Mouse (Mus musculus) stomach, postnatal 0 days (tissue): ENCODE data around the gene Mgmt. TPM values are rescaled to one million over a fixed set of nuclear protein-coding genes. Genes with fewer than 3 reads are reported as not detected.

Experiments
- ATAC-seq: fragments of 200-750 bp; cut with Nextera tagmentation; 2 replicates; pipeline ENCODE4 v1.8.0; 2017; ENCODE audit not compliant: low FRiP score, low TSS enrichment
- DNase-seq: peaks from one replicate; pipeline ENCODE4 v3.0.0-alpha.2; 2016; ENCODE audit warnings: low spot score
- H3K27ac ChIP-seq: fragments of 300-500 bp; sonication (generic); replicated peaks from 2 replicates; pipeline ENCODE4 v1.5.1; 2014; ENCODE audit warnings: mild to moderate bottlenecking, control low read depth
- H3K27me3 ChIP-seq: fragments of 300-500 bp; sonication (generic); 2 replicates; pipeline ENCODE4 v1.6.1; 2014; ENCODE audit warnings: low read length; ENCODE audit not compliant: control insufficient read depth, insufficient read depth
- H3K36me3 ChIP-seq: fragments of 300-500 bp; sonication (generic); 2 replicates; pipeline ENCODE4 v1.6.1; 2014; ENCODE audit warnings: low read length, mixed read lengths; ENCODE audit not compliant: control insufficient read depth, insufficient read depth
- H3K4me1 ChIP-seq: fragments of 300-500 bp; sonication (generic); replicated peaks from 2 replicates; pipeline ENCODE4 v1.6.1; 2014; ENCODE audit warnings: antibody characterized with exemption; ENCODE audit not compliant: control insufficient read depth, insufficient read depth
- H3K4me2 ChIP-seq: fragments of 300-500 bp; sonication (generic); replicated peaks from 2 replicates; pipeline ENCODE4 v1.6.1; 2014; ENCODE audit warnings: low read depth, mild to moderate bottlenecking, control low read depth, moderate library complexity
- H3K4me3 ChIP-seq: fragments of 300-500 bp; sonication (generic); 2 replicates; pipeline ENCODE4 v1.5.1; 2014; ENCODE audit warnings: low read depth, low read length, control low read depth
- H3K9ac ChIP-seq: fragments of 300-500 bp; sonication (generic); 2 replicates; pipeline ENCODE4 v1.6.1; 2014; ENCODE audit warnings: mild to moderate bottlenecking, low read length, control low read depth, mixed read lengths
- H3K9me3 ChIP-seq: fragments of 300-500 bp; sonication (generic); 2 replicates; pipeline ENCODE4 v1.6.1; 2016; ENCODE audit warnings: low read length; ENCODE audit not compliant: control insufficient read depth
- CTCF ChIP-seq: IDR thresholded peaks from 2 replicates; pipeline ENCODE4 v1.5.1; 2016; ENCODE audit warnings: antibody characterized with exemption, low read depth, mild to moderate bottlenecking, moderate library complexity
- EP300 ChIP-seq: optimal IDR thresholded peaks from 2 replicates; pipeline ENCODE3; 2016; ENCODE audit warnings: antibody characterized with exemption
- WGBS: fragments of 180-500 bp; shearing (Covaris S2); extraction: QIAGEN DNeasy Blood & Tissue Kit; methylation state at CpG from one replicate; pipeline ENCODE4 v1.1.7; 2014; 5-methylcytosine and 5-hydroxymethylcytosine counted together
- polyA plus RNA-seq: library from polyadenylated mRNA; unstranded; fragments of >200 nt; fragmentation: Nextera tagmentation; extraction: Ambion mirVana; gene quantifications from 2 replicates; pipeline ENCODE4 v1.2.1, GENCODE M21; 2015

Mgmt gene
- polyA plus RNA-seq, result 5.5 TPM in 2 replicates

DNA sequence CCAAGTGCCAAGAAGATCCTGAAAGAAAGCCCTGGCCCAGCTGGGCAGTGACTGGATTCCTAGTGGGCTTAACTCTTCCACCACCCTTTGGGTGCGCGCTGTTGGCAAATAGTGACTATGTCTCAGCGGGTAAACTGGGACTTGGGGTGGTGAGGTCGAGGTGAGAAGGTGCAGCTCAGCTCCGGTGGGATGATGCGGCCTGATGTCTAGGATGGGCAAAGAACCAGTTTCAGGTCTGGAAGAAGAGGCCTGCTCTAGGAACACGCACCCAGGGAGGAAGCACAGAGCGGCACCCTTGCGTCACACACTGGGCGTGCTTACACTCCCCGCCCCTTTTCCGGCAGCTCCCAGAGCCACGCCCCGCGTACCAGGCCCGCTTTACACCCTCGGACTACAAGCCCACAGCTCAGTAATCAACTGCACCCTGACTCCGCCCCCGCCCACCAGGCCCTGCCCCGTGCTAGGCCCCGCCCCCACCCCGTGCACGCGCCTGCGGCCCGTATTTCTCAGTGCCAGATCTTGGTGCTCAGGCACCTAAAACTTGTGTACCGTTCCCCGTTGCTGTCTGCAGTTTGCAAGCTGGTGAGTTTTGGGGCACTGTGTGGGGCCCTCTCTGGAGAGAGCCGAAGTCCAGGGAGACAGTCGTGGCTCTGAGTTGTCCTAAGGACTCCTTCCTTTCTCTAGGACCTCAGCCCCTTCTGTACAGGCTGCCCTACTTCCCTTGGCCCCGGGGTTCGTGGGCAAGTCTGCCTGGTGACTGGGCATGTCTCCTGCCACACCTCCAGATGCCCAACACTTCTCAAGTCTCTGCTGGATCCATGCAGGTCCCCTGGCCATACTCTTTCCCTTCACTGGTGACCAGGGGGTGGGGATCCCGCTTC lies at the start of gene Mgmt:
Gene Mgmt, plus strand, starts transcription at position 509 of the 881 bp plus-strand sequence.
- H3K27ac ChIP-seq, result peak within 1 kb of the TSS; percentile 76
- TF ChIP-seq CTCF (no peak), EP300 (no peak)
- WGBS, result 9% methylated on average over 30 of the region's 33 CpGs

DNA sequence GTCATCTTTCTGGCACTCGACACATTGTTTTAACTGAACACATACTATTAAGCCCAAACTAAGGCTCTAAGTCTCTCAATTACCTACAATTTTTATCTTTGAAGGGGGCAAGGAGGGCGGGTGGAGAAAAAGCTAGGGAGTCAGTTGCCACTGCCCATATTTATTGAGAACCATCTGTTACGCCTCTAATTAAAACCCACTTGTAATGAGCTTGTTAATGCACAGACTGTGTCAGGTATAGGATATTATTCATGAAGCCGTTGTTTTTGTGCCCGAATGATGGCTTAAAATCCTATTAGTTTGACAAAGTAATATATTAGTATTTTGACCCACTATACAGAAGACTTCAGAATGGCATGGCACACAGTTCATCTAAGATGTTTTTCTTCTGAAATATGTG lies 49.6 kb upstream of the Mgmt start:
- Histone ChIP-seq H3K9ac (no peak overlapping the region), H3K36me3 (no peaks in the 10 kb centered on the region), H3K4me1 (no peaks in the 10 kb centered on the region), H3K4me2 (no peak overlapping the region), H3K4me3 (no peak overlapping the region), H3K27me3 (no peaks in the 10 kb centered on the region), H3K9me3 (no peaks in the 10 kb centered on the region), H3K27ac (no peak overlapping the region)
- ATAC-seq, result no peak
- DNase-seq, result no peak
- 75% methylated on average over 5 of the region's 5 CpGs for WGBS
- TF ChIP-seq EP300, result no peak
- TF ChIP-seq CTCF, result no peak

More for the DNA sequence above, at the start of gene Mgmt:
- Histone ChIP-seq H3K9me3 (no peaks in the 10 kb centered on the region), H3K9ac (peak within 1 kb of the TSS; percentile 61), H3K36me3 (no peaks in the 10 kb centered on the region), H3K27me3 (no peaks in the 10 kb centered on the region), H3K4me3 (peak within 1 kb of the TSS; percentile 32), H3K4me2 (peak within 1 kb of the TSS; percentile 61), H3K4me1 (no peaks in the 10 kb centered on the region)
- ATAC-seq (peak; percentile 100), DNase-seq (peak; percentile 97)

DNA sequence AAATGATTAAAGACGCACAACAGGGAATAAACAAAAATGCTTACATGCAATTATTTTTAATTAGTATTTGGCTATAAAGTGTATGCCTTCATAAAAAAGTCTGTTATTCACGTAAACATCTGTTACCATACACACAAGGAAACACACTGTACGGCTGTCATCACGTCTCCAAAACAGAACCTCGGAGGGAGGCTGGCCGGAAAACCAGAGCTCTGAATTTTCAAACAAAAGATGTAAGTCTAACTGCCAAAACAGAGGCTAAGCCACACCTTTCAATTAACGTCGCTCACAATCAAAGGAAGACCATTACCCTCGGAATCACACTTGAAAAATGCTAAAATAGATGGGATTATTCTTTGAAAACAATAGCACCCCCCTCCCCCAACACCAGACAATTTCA lies 49.1 kb upstream of the Mgmt start:
- Histone ChIP-seq H3K27ac (no peak overlapping the region), H3K4me3 (no peak overlapping the region), H3K27me3 (no peaks in the 10 kb centered on the region), H3K36me3 (no peaks in the 10 kb centered on the region), H3K4me2 (no peak overlapping the region), H3K9me3 (no peaks in the 10 kb centered on the region), H3K4me1 (no peaks in the 10 kb centered on the region), H3K9ac (no peak overlapping the region)
- 40% methylated on average over 9 of the region's 9 CpGs for WGBS
- no peak for TF ChIP-seq EP300
- no peak for TF ChIP-seq CTCF
- ATAC-seq, result no peak
- DNase-seq, result no peak

DNA sequence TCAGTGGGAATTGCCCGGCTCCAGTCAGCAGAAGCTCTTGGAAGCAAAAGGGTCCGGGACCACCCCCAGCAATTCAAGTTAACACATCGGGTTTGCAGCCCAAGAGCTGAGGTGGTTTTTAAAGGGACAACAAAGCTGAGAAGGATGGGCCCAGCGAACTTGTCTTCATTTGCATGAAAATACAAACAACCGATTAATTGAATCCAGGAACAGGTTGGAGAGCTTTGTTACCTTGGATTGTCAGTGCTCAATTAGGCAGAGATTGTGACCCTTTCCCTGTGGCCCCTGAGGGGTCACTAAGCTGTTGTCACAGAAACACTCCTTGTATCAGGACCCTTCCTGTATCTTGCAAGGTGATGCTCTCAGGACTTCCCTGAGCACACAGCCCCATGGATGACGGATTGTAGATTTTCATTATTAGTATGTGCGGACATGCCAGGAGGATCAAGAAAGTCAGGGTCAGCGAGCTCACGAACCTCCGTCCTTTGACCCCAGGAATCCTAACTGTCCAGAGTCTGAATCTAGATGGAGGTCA lies 48.3 kb upstream of the Mgmt start:
- H3K9me3 ChIP-seq, result no peaks in the 10 kb centered on the region
- TF ChIP-seq CTCF (no peak), EP300 (no peak)
- H3K27ac ChIP-seq, result no peak overlapping the region
- no peaks in the 10 kb centered on the region for H3K4me1 ChIP-seq
- ATAC-seq (no peak), DNase-seq (no peak)
- H3K4me2 ChIP-seq, result no peak overlapping the region
- no peak overlapping the region for H3K9ac ChIP-seq
- no peaks in the 10 kb centered on the region for H3K27me3 ChIP-seq
- no peaks in the 10 kb centered on the region for H3K36me3 ChIP-seq
- no peak overlapping the region for H3K4me3 ChIP-seq
- 78% methylated on average over 10 of the region's 10 CpGs for WGBS

DNA sequence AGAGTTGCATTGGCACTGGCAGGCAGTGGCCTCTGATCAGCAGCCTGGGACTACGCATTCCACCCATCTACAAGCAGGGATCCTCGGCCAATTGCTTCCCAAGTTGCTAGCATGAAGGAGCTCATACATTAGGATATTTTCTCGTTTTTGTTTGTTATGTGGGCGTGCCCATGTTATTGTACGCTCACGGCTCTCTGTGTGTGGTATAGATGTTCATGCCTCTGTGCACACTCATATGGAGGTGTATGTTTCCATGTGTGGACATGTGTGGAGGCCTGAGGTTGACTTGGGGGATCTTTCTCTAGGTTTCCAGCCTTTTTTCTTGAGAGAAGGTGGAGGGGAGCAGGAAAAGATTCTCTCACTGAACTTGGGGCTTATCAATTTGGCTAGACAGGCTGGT lies 46.8 kb upstream of the Mgmt start:
- 82% methylated on average over 6 of the region's 6 CpGs for WGBS
- no peak for ATAC-seq
- no peak for DNase-seq
- Histone ChIP-seq H3K27me3 (no peaks in the 10 kb centered on the region), H3K36me3 (no peaks in the 10 kb centered on the region), H3K27ac (no peak overlapping the region), H3K4me1 (no peaks in the 10 kb centered on the region), H3K9me3 (no peaks in the 10 kb centered on the region), H3K9ac (no peak overlapping the region), H3K4me3 (no peak overlapping the region), H3K4me2 (no peak overlapping the region)
- TF ChIP-seq CTCF (no peak), EP300 (no peak)

DNA sequence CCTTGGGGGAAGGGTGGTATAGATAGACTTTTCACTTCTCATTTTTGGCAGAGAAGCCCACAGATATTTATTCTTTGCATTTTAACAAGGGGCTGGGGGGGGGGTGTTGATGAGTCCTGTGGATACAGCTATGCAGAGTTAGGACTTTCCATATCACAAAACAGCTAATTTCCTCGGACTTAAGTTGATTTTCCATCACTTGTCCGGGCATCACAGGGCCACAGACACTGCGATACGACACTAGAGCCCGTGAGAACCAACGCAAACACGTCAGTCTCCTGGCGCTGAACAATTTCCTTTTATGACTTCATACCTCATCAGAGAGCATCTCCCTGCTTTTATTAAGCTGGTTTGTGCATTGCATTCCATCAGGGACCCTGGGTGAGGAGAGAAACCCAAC lies 45.7 kb upstream of the Mgmt start:
- WGBS, result 87% methylated on average over 8 of the region's 8 CpGs
- H3K9ac ChIP-seq, result no peak overlapping the region

More for the DNA sequence above, 45.7 kb upstream of the Mgmt start:
- H3K9me3 ChIP-seq, result no peaks in the 10 kb centered on the region
- no peaks in the 10 kb centered on the region for H3K36me3 ChIP-seq
- DNase-seq (no peak), ATAC-seq (no peak)
- no peaks in the 10 kb centered on the region for H3K27me3 ChIP-seq
- H3K4me3 ChIP-seq, result no peak overlapping the region
- no peaks in the 10 kb centered on the region for H3K4me1 ChIP-seq
- H3K4me2 ChIP-seq, result no peak overlapping the region
- no peak overlapping the region for H3K27ac ChIP-seq
- TF ChIP-seq EP300, result no peak
- TF ChIP-seq CTCF, result no peak
